Mouse (Mus musculus): Measurements from ENCODE around the gene Rnasel. TPM values are rescaled to one million over a fixed set of nuclear protein-coding genes. Genes with fewer than 3 reads are reported as not detected.

Gene Rnasel
- polyA plus RNA-seq, 1 experiment = 1.4 TPM

GRCm38 (mm10) chr1:153708626-153709025 lies 40.6 kb upstream of the Rnasel start:
- Histone ChIP-seq H3K4me1 (ENCODE audit: control insufficient read depth) (no peaks in the 10 kb centered on the region), H3K36me3 (ENCODE audit: control insufficient read depth) (no peaks in the 10 kb centered on the region), H3K9me3 (ENCODE audit: control insufficient read depth, low read length) (peaks cover 2% of the 10 kb centered on the region; the same call in 1 of the 2 replicates), H3K27me3 (ENCODE audit: control insufficient read depth) (no peaks in the 10 kb centered on the region; the same call in 1 of the 2 replicates), H3K4me3 (replicated peaks) (no peak overlapping the region)
- TF ChIP-seq TAL1 (IDR thresholded peaks at IDR 0.05; ENCODE audit: low read length) (no peak), GATA1 (IDR thresholded peaks at IDR 0.05; ENCODE audit: low read length) (no peak)

GRCm38 (mm10) chr1:153709451-153709850 lies 39.8 kb upstream of the Rnasel start:
- no peaks in the 10 kb centered on the region for H3K27me3 ChIP-seq (ENCODE audit: control insufficient read depth)
- TF ChIP-seq GATA1 (IDR thresholded peaks at IDR 0.05; ENCODE audit: low read length) = no peak
- no peak for TF ChIP-seq TAL1 (IDR thresholded peaks at IDR 0.05; ENCODE audit: low read length)
- no peaks in the 10 kb centered on the region for H3K36me3 ChIP-seq (ENCODE audit: control insufficient read depth)
- peaks cover 2% of the 10 kb centered on the region; the same call in 1 of the 2 replicates for H3K9me3 ChIP-seq (ENCODE audit: control insufficient read depth, low read length)
- H3K4me3 ChIP-seq (replicated peaks) = no peak overlapping the region
- H3K4me1 ChIP-seq (ENCODE audit: control insufficient read depth) = no peaks in the 10 kb centered on the region

- Histone ChIP-seq H3K9me3 (ENCODE audit: control insufficient read depth, low read length) (peaks cover 2% of the 10 kb centered on the region; the same call in 1 of the 2 replicates), H3K27me3 (ENCODE audit: control insufficient read depth) (no peaks in the 10 kb centered on the region), H3K4me3 (replicated peaks) (no peak overlapping the region), H3K4me1 (ENCODE audit: control insufficient read depth) (no peaks in the 10 kb centered on the region), H3K36me3 (ENCODE audit: control insufficient read depth) (no peaks in the 10 kb centered on the region)
- TF ChIP-seq TAL1 (IDR thresholded peaks at IDR 0.05; ENCODE audit: low read length) (no peak), GATA1 (IDR thresholded peaks at IDR 0.05; ENCODE audit: low read length) (no peak)
Observed at GRCm38 (mm10) chr1:153711544-153712262, 37.5 kb upstream of the Rnasel start.

GRCm38 (mm10) chr1:153712633-153713032 lies 36.6 kb upstream of the Rnasel start:
- Histone ChIP-seq H3K36me3 (ENCODE audit: control insufficient read depth) (no peaks in the 10 kb centered on the region), H3K4me3 (replicated peaks) (no peak overlapping the region), H3K27me3 (ENCODE audit: control insufficient read depth) (no peaks in the 10 kb centered on the region), H3K9me3 (ENCODE audit: control insufficient read depth, low read length) (peaks cover 2% of the 10 kb centered on the region; the same call in 1 of the 2 replicates), H3K4me1 (ENCODE audit: control insufficient read depth) (no peaks in the 10 kb centered on the region)
- TF ChIP-seq GATA1 (IDR thresholded peaks at IDR 0.05; ENCODE audit: low read length) (no peak), TAL1 (IDR thresholded peaks at IDR 0.05; ENCODE audit: low read length) (no peak)

GRCm38 (mm10) chr1:153717990-153718389 lies 31.2 kb upstream of the Rnasel start:
- TF ChIP-seq GATA1 (IDR thresholded peaks at IDR 0.05; ENCODE audit: low read length) (no peak), TAL1 (IDR thresholded peaks at IDR 0.05; ENCODE audit: low read length) (no peak)
- no peaks in the 10 kb centered on the region for H3K36me3 ChIP-seq (ENCODE audit: control insufficient read depth)
- H3K4me3 ChIP-seq (replicated peaks) = no peak overlapping the region
- no peaks in the 10 kb centered on the region for H3K27me3 ChIP-seq (ENCODE audit: control insufficient read depth)
- H3K4me1 ChIP-seq (ENCODE audit: control insufficient read depth) = no peaks in the 10 kb centered on the region
- no peaks in the 10 kb centered on the region for H3K9me3 ChIP-seq (ENCODE audit: control insufficient read depth, low read length)

GRCm38 (mm10) chr1:153720935-153721334 lies 28.3 kb upstream of the Rnasel start:
- no peaks in the 10 kb centered on the region for H3K27me3 ChIP-seq (ENCODE audit: control insufficient read depth)
- H3K4me3 ChIP-seq (replicated peaks) = no peak overlapping the region
- H3K4me1 ChIP-seq (ENCODE audit: control insufficient read depth) = no peaks in the 10 kb centered on the region
- no peaks in the 10 kb centered on the region for H3K36me3 ChIP-seq (ENCODE audit: control insufficient read depth)
- no peaks in the 10 kb centered on the region for H3K9me3 ChIP-seq (ENCODE audit: control insufficient read depth, low read length)
- TF ChIP-seq TAL1 (IDR thresholded peaks at IDR 0.05; ENCODE audit: low read length) (no peak), GATA1 (IDR thresholded peaks at IDR 0.05; ENCODE audit: low read length) (no peak)

GRCm38 (mm10) chr1:153721565-153722310 lies 27.5 kb upstream of the Rnasel start:
- H3K4me1 ChIP-seq (ENCODE audit: control insufficient read depth) = no peaks in the 10 kb centered on the region
- H3K9me3 ChIP-seq (ENCODE audit: control insufficient read depth, low read length) = no peaks in the 10 kb centered on the region
- TF ChIP-seq GATA1 (IDR thresholded peaks at IDR 0.05; ENCODE audit: low read length) (no peak), TAL1 (IDR thresholded peaks at IDR 0.05; ENCODE audit: low read length) (no peak)
- H3K27me3 ChIP-seq (ENCODE audit: control insufficient read depth) = no peaks in the 10 kb centered on the region
- no peaks in the 10 kb centered on the region for H3K36me3 ChIP-seq (ENCODE audit: control insufficient read depth)
- H3K4me3 ChIP-seq (replicated peaks) = no peak overlapping the region

- H3K27me3 ChIP-seq (ENCODE audit: control insufficient read depth) = no peaks in the 10 kb centered on the region
- H3K9me3 ChIP-seq (ENCODE audit: control insufficient read depth, low read length) = no peaks in the 10 kb centered on the region
- TF ChIP-seq GATA1 (IDR thresholded peaks at IDR 0.05; ENCODE audit: low read length) = no peak
- no peak for TF ChIP-seq TAL1 (IDR thresholded peaks at IDR 0.05; ENCODE audit: low read length)
- no peaks in the 10 kb centered on the region for H3K36me3 ChIP-seq (ENCODE audit: control insufficient read depth)
- no peaks in the 10 kb centered on the region for H3K4me1 ChIP-seq (ENCODE audit: control insufficient read depth)
- no peak overlapping the region for H3K4me3 ChIP-seq (replicated peaks)
Observed at GRCm38 (mm10) chr1:153723426-153723825, 25.8 kb upstream of the Rnasel start.

GRCm38 (mm10) chr1:153726636-153727035 lies 22.6 kb upstream of the Rnasel start:
- no peaks in the 10 kb centered on the region for H3K27me3 ChIP-seq (ENCODE audit: control insufficient read depth)
- no peaks in the 10 kb centered on the region for H3K9me3 ChIP-seq (ENCODE audit: control insufficient read depth, low read length)
- H3K36me3 ChIP-seq (ENCODE audit: control insufficient read depth) = no peaks in the 10 kb centered on the region
- H3K4me1 ChIP-seq (ENCODE audit: control insufficient read depth) = no peaks in the 10 kb centered on the region
- TF ChIP-seq GATA1 (IDR thresholded peaks at IDR 0.05; ENCODE audit: low read length) = no peak
- H3K4me3 ChIP-seq (replicated peaks) = no peak overlapping the region
